Mouse (Mus musculus): ENCODE measurements at regions not wholly inside any gene's neighbourhood (a gene's known extent, or its start where the extent isn't known, plus 50 kb on each side); places are given as distances from the start of the nearest gene placed in this dataset.

DNA sequence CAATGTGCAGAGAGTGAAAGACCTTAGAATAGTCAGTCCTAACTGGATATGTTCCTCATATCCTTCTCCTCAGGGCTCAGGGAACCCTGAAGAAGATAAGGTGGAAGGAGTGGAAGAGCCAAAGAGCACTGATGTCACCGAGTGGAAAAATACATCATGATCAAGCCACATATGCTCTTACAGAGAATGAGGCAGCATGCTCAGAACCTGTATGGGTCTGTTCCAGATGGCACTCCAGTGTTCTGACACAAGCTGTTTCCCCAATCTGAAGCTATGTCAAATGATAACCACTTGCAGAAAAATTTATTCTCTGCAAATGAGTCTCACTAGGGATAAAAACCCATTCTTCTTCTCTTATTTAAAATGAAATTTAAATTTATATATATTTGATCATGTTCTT, 572.6 kb upstream of the Robo2 start:
- ATAC-seq (replicated peaks; ENCODE audit: low FRiP score, low TSS enrichment, poor library complexity, severe bottlenecking): no peak

- no peak for ATAC-seq (replicated peaks; ENCODE audit: low FRiP score, low TSS enrichment, poor library complexity, severe bottlenecking)
These were observed 554.5 kb upstream of the Robo2 start for GRCm38 (mm10) chr16:74966099-74966498.

GRCm38 (mm10) chr16:74929739-74930138, 518.1 kb upstream of the Robo2 start:
- ATAC-seq (replicated peaks; ENCODE audit: low FRiP score, low TSS enrichment, poor library complexity, severe bottlenecking): no peak

GRCm38 (mm10) chr16:74900835-74901234, 489.2 kb upstream of the Robo2 start:
- no peak for ATAC-seq (replicated peaks; ENCODE audit: low FRiP score, low TSS enrichment, poor library complexity, severe bottlenecking)

- no peak for ATAC-seq (replicated peaks; ENCODE audit: low FRiP score, low TSS enrichment, poor library complexity, severe bottlenecking)
These were observed 476.1 kb upstream of the Robo2 start for GRCm38 (mm10) chr16:74887724-74888123.

DNA sequence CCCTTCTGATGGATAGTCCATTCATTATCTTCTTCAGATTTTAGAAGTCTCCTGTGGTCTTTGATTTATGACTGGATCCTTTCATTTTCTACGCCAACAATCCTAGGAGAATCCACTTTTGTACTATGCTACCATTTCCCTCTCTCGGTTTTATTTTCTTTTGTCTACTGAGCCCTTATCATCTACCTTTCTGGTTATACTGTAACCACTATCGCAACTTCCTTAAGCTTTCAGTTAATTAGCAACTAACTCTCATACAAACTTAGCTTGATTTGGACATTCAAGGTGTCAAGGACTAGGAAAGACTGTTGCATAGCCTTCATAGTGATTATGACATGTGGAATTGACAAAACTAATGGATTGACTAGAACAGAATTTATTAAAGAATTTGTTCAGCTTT, 467.0 kb upstream of the Robo2 start:
- ATAC-seq (replicated peaks; ENCODE audit: low FRiP score, low TSS enrichment, poor library complexity, severe bottlenecking): no peak

DNA sequence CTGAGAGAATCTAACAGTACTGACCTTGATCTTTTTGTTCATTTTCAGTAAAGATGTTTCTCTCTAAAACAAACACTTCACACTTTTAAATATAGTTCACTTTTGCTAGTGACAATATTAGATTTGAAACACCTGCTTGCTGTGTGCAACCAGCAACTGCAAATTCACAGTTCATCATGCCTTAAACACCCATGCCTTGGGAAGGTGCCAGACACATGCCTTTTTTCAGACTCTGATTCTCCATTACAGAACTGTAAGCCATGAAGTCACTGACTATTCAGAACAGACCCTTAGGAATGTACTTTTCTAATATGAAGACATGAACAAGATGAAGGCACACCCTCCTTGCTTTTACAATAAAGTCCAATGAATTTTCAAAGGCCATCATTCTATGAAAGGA, 462.1 kb upstream of the Robo2 start:
- no peak for ATAC-seq (replicated peaks; ENCODE audit: low FRiP score, low TSS enrichment, poor library complexity, severe bottlenecking)

GRCm38 (mm10) chr16:74857752-74858151, 446.1 kb upstream of the Robo2 start:
- 0 out of 2 replicates have a peak, but pooled peaks have one; percentile 59 for ATAC-seq (replicated peaks; ENCODE audit: low FRiP score, low TSS enrichment, poor library complexity, severe bottlenecking)

GRCm38 (mm10) chr16:74840006-74840405, 428.4 kb upstream of the Robo2 start:
- ATAC-seq (replicated peaks; ENCODE audit: low FRiP score, low TSS enrichment, poor library complexity, severe bottlenecking): no peak

DNA sequence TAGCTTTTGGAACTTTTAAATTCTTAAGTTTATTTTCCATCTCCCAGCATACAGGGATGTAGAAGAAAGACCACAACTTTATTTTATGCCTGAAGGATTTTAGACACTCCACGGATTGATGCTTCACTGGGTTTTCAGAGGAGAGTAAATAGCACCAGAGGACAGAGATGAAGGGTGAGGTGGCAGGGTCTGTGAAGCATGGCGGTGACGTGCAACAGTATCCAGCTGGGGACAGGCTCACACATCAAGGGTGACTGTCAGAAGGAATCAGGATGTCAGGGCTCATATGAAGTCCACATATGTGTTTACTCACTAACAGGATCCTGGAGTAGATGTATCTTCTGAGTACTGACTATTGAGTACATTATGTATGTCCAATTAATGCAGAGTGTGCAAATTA, 402.8 kb upstream of the Robo2 start:
- no peak for ATAC-seq (replicated peaks; ENCODE audit: low FRiP score, low TSS enrichment, poor library complexity, severe bottlenecking)

DNA sequence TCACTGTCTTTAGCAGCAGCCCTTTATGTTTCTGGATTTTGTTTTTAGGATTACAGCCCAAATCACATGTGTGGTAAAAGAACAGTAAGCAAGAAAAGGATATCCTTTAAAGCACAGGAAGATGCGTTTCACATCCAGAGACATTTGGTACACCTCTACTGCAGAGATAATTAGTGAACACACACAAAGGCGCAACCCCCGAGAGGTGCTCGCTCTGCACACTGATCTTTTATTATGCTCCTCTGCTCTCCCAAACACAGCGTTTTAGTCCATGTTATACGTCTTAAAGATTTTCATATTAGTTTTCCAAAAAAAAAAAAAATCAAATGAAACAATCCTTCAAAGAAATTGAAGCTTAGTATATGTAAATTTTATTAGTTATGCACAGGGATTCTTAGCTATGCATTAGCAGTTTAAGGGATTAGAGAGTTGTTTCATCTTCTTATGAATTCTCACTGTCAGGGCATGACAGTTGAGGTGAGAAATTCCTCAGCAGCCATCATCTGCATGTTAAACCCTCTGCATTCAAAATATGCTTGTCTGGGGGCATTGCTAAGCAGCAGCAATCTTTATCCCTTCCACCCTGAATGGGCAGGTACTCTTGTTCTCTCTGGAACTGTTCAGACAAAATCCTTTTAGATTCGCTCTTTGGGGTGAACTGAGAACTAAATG, 397.7 kb upstream of the Robo2 start:
- ATAC-seq (replicated peaks; ENCODE audit: low FRiP score, low TSS enrichment, poor library complexity, severe bottlenecking): no peak

GRCm38 (mm10) chr16:74806775-74807174, 395.1 kb upstream of the Robo2 start:
- no peak for ATAC-seq (replicated peaks; ENCODE audit: low FRiP score, low TSS enrichment, poor library complexity, severe bottlenecking)

GRCm38 (mm10) chr16:74801296-74801695, 389.7 kb upstream of the Robo2 start:
- ATAC-seq (replicated peaks; ENCODE audit: low FRiP score, low TSS enrichment, poor library complexity, severe bottlenecking): 0 out of 2 replicates have a peak, but pooled peaks have one; percentile 50

- no peak for ATAC-seq (replicated peaks; ENCODE audit: low FRiP score, low TSS enrichment, poor library complexity, severe bottlenecking)
These were observed 384.7 kb upstream of the Robo2 start for GRCm38 (mm10) chr16:74796303-74796653.

DNA sequence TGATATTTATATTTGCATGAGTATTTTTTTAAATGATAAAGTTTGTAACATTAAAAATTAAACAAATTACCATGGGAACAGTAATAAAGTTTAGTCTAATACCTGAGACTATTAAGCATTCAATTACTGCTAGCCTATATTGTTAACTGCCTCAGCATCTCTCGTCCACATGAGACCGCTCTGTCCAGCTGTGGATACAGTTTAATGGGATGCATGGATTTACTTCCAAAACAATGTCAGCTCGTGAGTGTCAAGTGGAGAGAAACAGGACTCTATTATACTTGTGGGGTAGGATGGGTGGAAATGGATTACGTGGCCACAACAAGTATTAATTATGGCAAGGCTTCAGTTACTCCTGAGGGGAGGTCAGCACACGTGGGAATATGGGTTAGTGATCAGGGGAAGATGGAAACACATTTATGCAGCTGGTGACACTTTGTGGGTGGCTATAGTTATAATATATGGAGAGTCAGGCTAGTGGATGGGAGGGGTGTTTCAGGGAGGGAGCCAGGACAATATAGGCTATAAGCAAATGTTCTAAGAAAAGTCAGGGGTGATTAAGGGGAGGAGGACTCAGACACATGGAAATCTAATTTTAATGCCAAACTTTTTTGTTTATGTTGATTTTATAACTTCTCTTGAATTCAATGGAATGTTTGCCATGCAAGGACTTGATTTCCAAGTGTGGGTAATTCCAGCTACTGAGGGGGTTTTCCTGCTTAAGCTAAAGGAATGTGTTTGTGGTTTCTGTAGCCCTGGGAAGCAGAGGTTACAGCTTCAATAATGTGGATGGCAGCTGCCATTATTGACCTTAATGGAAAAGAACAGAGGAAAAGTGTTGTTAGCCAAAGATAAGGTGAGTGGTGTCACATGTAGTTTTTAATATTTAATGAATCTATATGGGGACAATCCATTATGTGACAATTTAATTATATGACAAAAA, 384.0 kb upstream of the Robo2 start:
- ATAC-seq (replicated peaks; ENCODE audit: low FRiP score, low TSS enrichment, poor library complexity, severe bottlenecking): no peak

DNA sequence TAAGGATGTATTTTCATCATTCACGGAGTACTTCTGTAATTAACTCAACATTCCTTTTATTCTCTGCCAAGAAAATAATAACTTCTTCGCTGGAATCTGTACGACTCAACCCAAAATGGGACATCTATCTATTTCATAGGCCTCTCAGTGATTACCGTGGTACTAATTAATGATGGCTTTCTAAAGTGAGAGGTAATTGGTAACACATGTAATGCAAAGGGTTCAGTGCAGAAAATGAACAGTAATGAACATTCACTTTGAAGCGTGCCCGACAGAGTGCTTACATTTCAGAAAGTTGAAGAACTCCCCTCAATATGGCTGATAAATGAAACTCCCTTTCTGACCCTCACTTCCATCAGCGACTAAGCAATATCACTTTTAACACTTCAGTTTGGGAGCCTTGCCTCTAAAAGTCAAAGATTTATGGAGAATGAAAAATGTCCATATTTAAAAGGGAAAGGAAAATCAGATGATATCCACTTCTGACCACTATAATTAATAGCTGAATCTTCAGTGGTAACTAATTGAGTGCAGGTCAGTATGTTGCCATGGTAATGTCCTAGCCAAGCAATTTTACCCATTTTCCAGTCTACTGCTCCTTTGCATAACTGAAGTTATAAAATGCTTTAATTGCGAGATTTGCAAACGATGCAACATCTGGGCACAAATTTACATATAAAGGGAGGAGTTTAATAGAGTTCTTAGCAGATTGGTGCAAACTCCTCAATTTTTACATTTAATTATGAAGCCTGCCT, 373.9 kb upstream of the Robo2 start:
- ATAC-seq (replicated peaks; ENCODE audit: low FRiP score, low TSS enrichment, poor library complexity, severe bottlenecking): no peak

DNA sequence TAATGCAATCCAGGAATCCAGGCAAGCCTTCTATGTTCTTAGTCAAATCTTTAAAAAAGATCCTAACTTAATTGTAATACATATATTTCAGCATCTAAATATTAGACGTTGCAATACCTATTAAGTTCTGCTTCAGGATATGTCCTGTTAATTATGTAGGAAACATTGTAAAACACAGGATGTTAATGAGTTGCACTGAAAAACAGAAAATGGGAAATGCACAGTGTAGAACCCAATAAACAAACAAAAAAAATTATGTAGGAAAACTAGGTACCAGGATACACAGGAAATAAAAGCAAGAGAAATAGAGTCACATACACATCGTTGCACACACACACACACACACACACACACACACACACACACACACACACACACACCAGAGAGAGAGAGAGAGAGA, 368.8 kb upstream of the Robo2 start:
- ATAC-seq (replicated peaks; ENCODE audit: low FRiP score, low TSS enrichment, poor library complexity, severe bottlenecking): no peak

DNA sequence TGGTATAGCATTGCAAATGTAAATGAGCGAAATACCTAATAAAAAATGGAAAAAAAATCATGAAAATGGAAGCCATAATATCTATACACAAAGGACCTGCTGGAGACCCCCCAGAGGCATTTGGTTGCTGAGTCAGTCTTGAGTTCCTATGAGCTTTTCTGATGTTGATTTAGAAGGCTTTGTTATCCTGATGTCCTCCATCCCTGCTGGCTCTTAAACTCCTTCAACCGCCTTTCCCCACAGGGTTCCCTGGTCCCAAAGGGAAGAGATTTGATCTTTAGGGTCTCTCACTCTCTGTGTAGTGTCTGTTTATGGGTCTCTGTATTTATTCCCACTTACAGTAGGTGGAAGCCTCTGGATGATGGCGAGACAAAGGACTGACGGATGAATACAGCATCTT, 356.6 kb upstream of the Robo2 start:
- ATAC-seq (replicated peaks; ENCODE audit: low FRiP score, low TSS enrichment, poor library complexity, severe bottlenecking): no peak

- ATAC-seq (replicated peaks; ENCODE audit: low FRiP score, low TSS enrichment, poor library complexity, severe bottlenecking): no peak
These were observed 345.2 kb upstream of the Robo2 start for GRCm38 (mm10) chr16:74756720-74757345.

- no peak for ATAC-seq (replicated peaks; ENCODE audit: low FRiP score, low TSS enrichment, poor library complexity, severe bottlenecking)
These were observed 339.3 kb upstream of the Robo2 start for GRCm38 (mm10) chr16:74750900-74751299.

Data from megakaryocyte-erythroid progenitor cell, adult 5-6 weeks (primary cell).